Mouse (Mus musculus) myocyte (in vitro differentiated cells): ENCODE measurements around the gene Fto.

Experiments used
- CEBPB ChIP-seq: IDR thresholded peaks from 2 replicates; pipeline ENCODE4 v1.6.1; 2011; ENCODE audit warnings: mild to moderate bottlenecking, moderate library complexity; ENCODE audit not compliant: poor library complexity, insufficient read depth, severe bottlenecking
- E2F4 ChIP-seq: IDR thresholded peaks from one replicate; pipeline ENCODE4 v1.6.1; 2011; ENCODE audit warnings: mild to moderate bottlenecking, control low read depth, moderate library complexity; ENCODE audit not compliant: insufficient read depth
- POLR2A ChIP-seq: IDR thresholded peaks from one replicate; pipeline ENCODE4 v1.6.1; 2011; ENCODE audit warnings: low read depth, mild to moderate bottlenecking, control low read depth, moderate library complexity; ENCODE audit not compliant: insufficient read length
- USF1 ChIP-seq: IDR thresholded peaks from one replicate; pipeline ENCODE4 v1.6.1; 2011; ENCODE audit warnings: low read depth, mild to moderate bottlenecking, control low read depth, moderate library complexity

DNA sequence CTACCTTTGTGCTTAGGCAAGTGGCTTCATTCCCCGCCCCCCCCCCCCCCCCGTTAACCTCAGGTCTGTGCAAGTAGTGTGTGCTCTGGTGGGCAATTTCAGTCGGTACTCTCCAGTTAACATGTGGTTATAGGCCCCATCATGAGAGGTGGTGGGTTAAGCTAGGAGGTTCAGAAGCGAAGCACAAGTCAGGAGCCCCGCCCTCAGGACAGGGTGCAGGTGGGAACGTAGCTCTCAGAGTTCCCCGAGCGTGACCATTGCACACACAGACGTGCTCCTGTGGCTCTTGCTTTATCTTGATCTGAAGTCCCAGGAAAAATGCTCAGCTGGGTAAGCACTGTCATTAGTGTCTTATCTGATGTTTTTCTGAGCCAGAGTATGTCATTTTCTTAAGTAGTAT lies 224.8 kb downstream of the Fto start:
- TF ChIP-seq POLR2A (no peak), USF1 (no peak), E2F4 (no peak), CEBPB (no peak)
